Comparison of ENCODE assay signal across 8 mouse cellular contexts in genomic region chr11:117284721-117285605, GRCm38 (mm10).
DNase-seq lines count a peak whose midpoint lies in the region; ATAC-seq and TF ChIP-seq lines count a peak whose summit lies in the region.

No protein-coding gene starts in this region.

- H3K36me3 ChIP-seq in heart, embryonic 16.5 days (ENCODE audit: control insufficient read depth, insufficient read depth): no peaks in the 10 kb centered on the region
- H3K36me3 ChIP-seq in limb, embryonic 10.5 days: peaks cover 70% of the 10 kb centered on the region
- H3K36me3 ChIP-seq in stomach, embryonic 16.5 days (ENCODE audit: control insufficient read depth, insufficient read depth, low read length): no peaks in the 10 kb centered on the region

- H3K4me1 ChIP-seq in heart, embryonic 16.5 days (ENCODE audit: control insufficient read depth, insufficient read depth, low read length): peaks cover 28% of the 10 kb centered on the region
- H3K4me1 ChIP-seq in limb, embryonic 10.5 days: peaks cover 86% of the 10 kb centered on the region
- H3K4me1 ChIP-seq in stomach, embryonic 16.5 days (ENCODE audit: control insufficient read depth, insufficient read depth, low read length): peaks cover 47% of the 10 kb centered on the region

- H3K9me3 ChIP-seq in heart, embryonic 16.5 days (replicated peaks; ENCODE audit: control insufficient read depth, low read length): no peaks in the 10 kb centered on the region
- no peaks in the 10 kb centered on the region for H3K9me3 ChIP-seq in limb, embryonic 10.5 days (replicated peaks)
- H3K9me3 ChIP-seq in stomach, embryonic 16.5 days (replicated peaks; ENCODE audit: control insufficient read depth, low read length): no peaks in the 10 kb centered on the region

- no peak for TF ChIP-seq POLR2A in brain, embryonic 14.5 days (IDR thresholded peaks at IDR 0.05; ENCODE audit: borderline replicate concordance, extremely low read depth, insufficient read depth, insufficient read length, poor library complexity, severe bottlenecking)

- WGBS in heart, embryonic 16.5 days: 60% methylated on average over 19 of the region's 19 CpGs
- 52% methylated on average over 19 of the region's 19 CpGs for WGBS in limb, embryonic 10.5 days
- 46% methylated on average over 19 of the region's 19 CpGs for WGBS in stomach, embryonic 16.5 days

- no peak overlapping the region for H3K4me3 ChIP-seq in heart, embryonic 16.5 days (ENCODE audit: low read length)
- peak overlapping the region; percentile 23 for H3K4me3 ChIP-seq in limb, embryonic 10.5 days
- no peak overlapping the region for H3K4me3 ChIP-seq in stomach, embryonic 16.5 days (replicated peaks; ENCODE audit: low read length)

- no peak for TF ChIP-seq CTCF in brain, embryonic 14.5 days (IDR thresholded peaks at IDR 0.05; ENCODE audit: borderline replicate concordance, extremely low read depth, insufficient read depth, insufficient read length)

- H3K27me3 ChIP-seq in heart, embryonic 16.5 days (ENCODE audit: control insufficient read depth, insufficient read depth, low read length): no peaks in the 10 kb centered on the region
- no peaks in the 10 kb centered on the region for H3K27me3 ChIP-seq in limb, embryonic 10.5 days (ENCODE audit: low read depth, poor library complexity, severe bottlenecking)
- no peaks in the 10 kb centered on the region for H3K27me3 ChIP-seq in stomach, embryonic 16.5 days (ENCODE audit: control insufficient read depth, insufficient read depth, low read length)

- ATAC-seq in heart, embryonic 16.5 days (replicated peaks; ENCODE audit: extremely low read depth, insufficient read depth, low FRiP score): no peak
- peak; percentile 31; the same call in 1 of the 2 replicates for ATAC-seq in stomach, embryonic 16.5 days (ENCODE audit: insufficient read depth, low FRiP score)

- peak overlapping the region; percentile 50 for H3K27ac ChIP-seq in heart, embryonic 16.5 days (ENCODE audit: low read length)
- peak overlapping the region; percentile 86 for H3K27ac ChIP-seq in limb, embryonic 10.5 days
- peak overlapping the region; percentile 74 for H3K27ac ChIP-seq in stomach, embryonic 16.5 days (ENCODE audit: low read length)

- intact Hi-C loops in gastrocnemius, postnatal 14 days (cut with DNase I; ENCODE audit: low total_unique reads): no loop called here
- intact Hi-C loops in left cerebral cortex, postnatal 25 days (cut with DNase I): no loop called here

- no peak overlapping the region for H3K4me2 ChIP-seq in heart, embryonic 16.5 days (ENCODE audit: low read depth, low read length)
- H3K4me2 ChIP-seq in stomach, embryonic 16.5 days (ENCODE audit: low read depth, low read length): no peak overlapping the region

- no peak overlapping the region for H3K9ac ChIP-seq in heart, embryonic 16.5 days (ENCODE audit: low read length)
- H3K9ac ChIP-seq in stomach, embryonic 16.5 days (ENCODE audit: low read length): peak overlapping the region; percentile 62

- peak; percentile 26 for DNase-seq in gastrocnemius, postnatal 10 days
- DNase-seq in gastrocnemius, postnatal 14 days: no peak
- peak; percentile 63 for DNase-seq in brain, embryonic 14.5 days (ENCODE audit: low read depth)
- peak; percentile 73 for DNase-seq in limb, embryonic 10.5 days (ENCODE audit: low spot score)
- no peak for DNase-seq in gastrocnemius, adult 8-10 months (ENCODE audit: low spot score in 2 of 2)
- DNase-seq in left cerebral cortex, postnatal 25 days (ENCODE audit: low spot score in 2 of 2): no peak

Comparison
In these comparisons a context has a peak if more than half of its experiments do, and no peak if none do; other contexts are left out.
1. DNase-seq: peak in gastrocnemius, postnatal 10 days (single experiment), brain, embryonic 14.5 days (single experiment) and limb, embryonic 10.5 days (single experiment); none in gastrocnemius, postnatal 14 days (single experiment), gastrocnemius, adult 8-10 months (0 of 2) and left cerebral cortex, postnatal 25 days (0 of 2).
2. Peak in every context shown above with its lines, with median percentiles within 50 percentile points of each other: H3K27ac ChIP-seq.